Mouse (Mus musculus) limb, embryonic 15.5 days (tissue): ENCODE data around the gene Dpm2. TPM values are rescaled to one million over a fixed set of nuclear protein-coding genes. Genes with fewer than 3 reads are reported as not detected.

Experiments used
- ATAC-seq: fragments of 200-750 bp; cut with Nextera tagmentation; 2 replicates; pipeline ENCODE4 v1.8.0; 2017; ENCODE audit warnings: low read depth, moderate TSS enrichment; ENCODE audit not compliant: insufficient number of reproducible peaks, low FRiP score, low TSS enrichment
- H3K27ac ChIP-seq: fragments of 300-500 bp; sonication (generic); 2 replicates; pipeline ENCODE4 v1.5.1; 2015; ENCODE audit warnings: moderate library complexity, mild to moderate bottlenecking, inconsistent platforms
- H3K27me3 ChIP-seq: fragments of 300-500 bp; sonication (generic); 2 replicates; pipeline ENCODE4 v1.6.1; 2015; ENCODE audit warnings: inconsistent platforms
- H3K36me3 ChIP-seq: fragments of 300-500 bp; sonication (generic); 2 replicates; pipeline ENCODE4 v1.6.1; 2015; ENCODE audit warnings: inconsistent platforms
- H3K4me1 ChIP-seq: fragments of 300-500 bp; sonication (generic); 2 replicates; pipeline ENCODE4 v1.6.1; 2015; ENCODE audit warnings: inconsistent platforms
- H3K4me2 ChIP-seq: fragments of 300-500 bp; sonication (generic); 2 replicates; pipeline ENCODE4 v1.6.1; 2015; ENCODE audit warnings: mild to moderate bottlenecking, inconsistent platforms
- H3K4me3 ChIP-seq: fragments of 300-500 bp; sonication (generic); 2 replicates; pipeline ENCODE4 v1.5.1; 2015; ENCODE audit warnings: mild to moderate bottlenecking, inconsistent platforms
- H3K9ac ChIP-seq: fragments of 300-500 bp; sonication (generic); 2 replicates; pipeline ENCODE4 v1.6.1; 2015; ENCODE audit warnings: inconsistent platforms
- H3K9me3 ChIP-seq: fragments of 300-500 bp; sonication (generic); 2 replicates; pipeline ENCODE4 v1.6.1; 2016; ENCODE audit warnings: inconsistent platforms
- WGBS: fragments of 180-500 bp; shearing (Covaris S2); methylation state at CpG from one replicate; pipeline ENCODE4 v1.1.7; 2015; 5-methylcytosine and 5-hydroxymethylcytosine counted together
- polyA plus RNA-seq: library from polyadenylated mRNA; unstranded; fragments of >200 nt; fragmentation: Nextera tagmentation; extraction: Ambion mirVana; gene quantifications from 2 replicates; pipeline ENCODE4 v1.2.1, GENCODE M21; 2015

Gene Dpm2
- polyA plus RNA-seq, 1 experiment from 2014 or later, result 117 TPM

DNA sequence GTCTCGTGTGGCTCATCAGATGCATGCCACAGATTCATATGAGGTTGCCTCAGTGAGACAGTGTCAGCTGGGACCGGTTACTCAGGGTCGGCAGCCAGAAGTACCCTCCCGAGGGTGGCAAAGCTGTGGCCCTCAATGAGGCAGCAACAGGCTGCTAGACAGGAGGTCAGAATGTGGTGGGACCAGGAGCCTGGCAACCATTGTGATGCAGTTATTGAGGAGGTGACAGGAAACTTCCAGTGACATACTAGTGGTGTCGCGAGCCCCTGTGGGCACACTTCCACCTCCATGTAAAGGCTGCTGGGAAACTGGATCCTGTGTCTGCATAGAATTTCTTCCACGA lies 50.8 kb downstream of the Dpm2 start, which contains the start of gene Ak1:
Ak1 (plus strand) TSS at position 242 of the 343 bp plus-strand sequence.
- H3K27me3 ChIP-seq, result no peaks in the 10 kb centered on the region
- H3K4me2 ChIP-seq, result no peak within 1 kb of the TSS
- H3K4me1 ChIP-seq, result peaks cover 55% of the 10 kb centered on the region
- no peak within 1 kb of the TSS for H3K4me3 ChIP-seq
- ATAC-seq, result no peak
- 22% methylated on average over 7 of the region's 7 CpGs for WGBS
- no peak within 1 kb of the TSS for H3K9ac ChIP-seq
- H3K9me3 ChIP-seq, result 0 out of 2 replicates have a peak, but pooled peaks cover 3% of the 10 kb centered on the region
- H3K36me3 ChIP-seq, result peaks cover 22% of the 10 kb centered on the region
- peak within 1 kb of the TSS; percentile 69 for H3K27ac ChIP-seq

Other genes with a start within 250 kb of the Dpm2 start
- 42.7 and 46.2 TPM in 2 replicates for gene Ciz1, start 218.5 kb upstream of the Dpm2 start, polyA plus RNA-seq
- gene Dnm1, start 217.5 kb upstream of the Dpm2 start, polyA plus RNA-seq, result 20.5 and 26.6 TPM in 2 replicates
- 58.0 and 67.7 TPM in 2 replicates for gene 1110008P14Rik, start 188.9 kb upstream of the Dpm2 start, polyA plus RNA-seq
- gene Lcn2, start 182.6 kb upstream of the Dpm2 start, polyA plus RNA-seq, result 3.2 and 3.9 TPM in 2 replicates
- gene Ptges2, start 175.0 kb upstream of the Dpm2 start, polyA plus RNA-seq, result 24.9 and 26.0 TPM in 2 replicates
- gene Naif1, start 120.4 kb upstream of the Dpm2 start, polyA plus RNA-seq, result 5.6 and 6.0 TPM in 2 replicates
- gene Slc25a25, start 119.4 kb upstream of the Dpm2 start, polyA plus RNA-seq, result 17.1 and 17.5 TPM in 2 replicates
- gene Fam102a, start 35.5 kb upstream of the Dpm2 start, polyA plus RNA-seq, result 14.7 and 17.3 TPM in 2 replicates
- 0.12 and 0.82 TPM in 2 replicates for gene Pip5kl1, start 3.9 kb downstream of the Dpm2 start, polyA plus RNA-seq
- gene 9430097D07Rik, start 4.8 kb downstream of the Dpm2 start, polyA plus RNA-seq, result not detected in 2 replicates
- gene St6galnac4, start 16.2 kb downstream of the Dpm2 start, polyA plus RNA-seq, result 33.8 and 44.2 TPM in 2 replicates
- gene St6galnac6, start 28.9 kb downstream of the Dpm2 start, polyA plus RNA-seq, result 24.7 and 27.1 TPM in 2 replicates
- 46.9 and 132 TPM in 2 replicates for gene Ak1, start 50.9 kb downstream of the Dpm2 start, polyA plus RNA-seq
- gene Eng, start 75.7 kb downstream of the Dpm2 start, polyA plus RNA-seq, result 64.6 and 71.5 TPM in 2 replicates
- gene Fpgs, start 133.3 kb downstream of the Dpm2 start, polyA plus RNA-seq, result 33.5 and 34.8 TPM in 2 replicates
- 84.4 and 101 TPM in 2 replicates for gene Cdk9, start 142.2 kb downstream of the Dpm2 start, polyA plus RNA-seq
- 23.0 and 24.7 TPM in 2 replicates for gene Sh2d3c, start 150.2 kb downstream of the Dpm2 start, polyA plus RNA-seq
- not detected in 2 replicates for gene 6330409D20Rik, start 170.2 kb downstream of the Dpm2 start, polyA plus RNA-seq
- gene Tor2a, start 186.4 kb downstream of the Dpm2 start, polyA plus RNA-seq, result 68.5 and 71.7 TPM in 2 replicates
- gene Ttc16, start 204.8 kb downstream of the Dpm2 start, polyA plus RNA-seq, result 0.12 and 0.13 TPM in 2 replicates
- gene Ptrh1, start 204.9 kb downstream of the Dpm2 start, polyA plus RNA-seq, result 6.6 and 7.2 TPM in 2 replicates
- 0.37 and 1.0 TPM in 2 replicates for gene Cfap157, start 213.6 kb downstream of the Dpm2 start, polyA plus RNA-seq